Mouse (Mus musculus) layer of hippocampus, adult 2 months (tissue): ENCODE measurements at regions not wholly inside any gene's neighbourhood (a gene's known extent, or its start where the extent isn't known, plus 50 kb on each side); places are given as distances from the start of the nearest gene placed in this dataset.

Experiments used
- DNase-seq, 2 experiments: peaks; one replicate each; pipeline ENCODE4 v3.0.0; 2022; ENCODE audit warnings: low spot score in 2 of 2
- H3K27ac ChIP-seq: fragments of 200-600 bp; 2 replicates; pipeline ENCODE4 v1.8.1; 2022
- H3K4me3 ChIP-seq: fragments of 200-600 bp; 2 replicates; pipeline ENCODE4 v1.8.1; 2022; ENCODE audit warnings: mild to moderate bottlenecking
- CTCF ChIP-seq: fragments of 200-600 bp; conservative IDR thresholded peaks from 2 replicates; pipeline ENCODE4 v1.8.1; 2022; ENCODE audit warnings: antibody characterized with exemption, mild to moderate bottlenecking, moderate library complexity

DNA sequence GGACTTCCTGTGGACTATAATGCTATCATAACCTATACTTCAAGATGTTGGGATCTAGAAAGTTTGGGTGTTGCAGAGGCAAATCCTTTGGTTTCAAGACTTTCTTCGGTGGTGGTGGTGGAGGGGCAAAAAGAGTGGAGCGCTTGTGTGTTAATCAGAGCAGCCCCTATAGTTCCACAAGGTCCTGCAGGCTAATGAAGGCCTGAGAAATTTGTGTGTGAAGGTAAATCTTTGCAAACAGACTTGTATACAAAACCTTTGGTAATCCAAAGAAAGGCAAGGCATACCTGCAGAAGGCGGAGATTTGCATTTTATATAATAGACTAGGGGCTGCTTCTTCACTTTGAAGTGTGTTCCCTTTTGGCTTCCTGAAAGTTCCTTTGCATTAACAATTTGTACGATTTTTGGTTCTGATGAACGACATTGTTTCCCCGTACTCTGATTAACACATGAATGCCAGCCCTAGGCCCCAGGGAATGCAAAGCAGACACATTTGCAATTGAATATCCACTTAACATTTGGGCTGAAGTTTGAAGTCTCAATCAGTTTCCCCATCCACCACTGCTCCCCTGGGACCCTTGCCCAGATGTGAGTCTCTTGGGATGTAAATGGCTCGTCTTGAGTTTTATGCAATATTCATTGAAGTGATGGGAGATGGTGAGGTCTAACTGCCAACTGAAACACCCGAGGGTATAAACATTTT is 1150.7 kb downstream of the Mrps31 start:
- H3K27ac ChIP-seq = no peak overlapping the region

DNA sequence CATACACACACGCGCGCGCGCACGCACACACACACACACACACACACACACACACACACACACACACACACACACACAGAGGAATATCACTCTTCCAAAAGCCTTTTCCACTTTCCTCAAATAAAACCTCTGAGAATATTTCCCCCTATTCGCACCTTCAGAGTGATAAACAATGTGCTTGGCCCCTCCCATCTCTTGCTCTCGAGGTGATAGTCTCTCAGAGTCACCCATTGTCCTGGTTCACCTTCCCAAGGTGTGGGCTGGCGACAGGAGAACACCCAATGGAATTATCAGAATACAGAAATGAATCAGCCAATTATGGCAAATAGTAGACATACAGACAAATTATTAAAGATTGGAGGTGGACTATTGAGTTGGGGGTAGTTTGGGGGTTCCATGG is 1151.3 kb downstream of the Mrps31 start:
- no peak for DNase-seq
- no peak for TF ChIP-seq CTCF
- Histone ChIP-seq H3K4me3 (no peak overlapping the region), H3K27ac (no peak overlapping the region)

More for the DNA sequence above, 1150.7 kb downstream of the Mrps31 start:
- DNase-seq = peak in 1 of 2 experiments; percentile 7
- no peak for TF ChIP-seq CTCF
- no peak overlapping the region for H3K4me3 ChIP-seq

DNA sequence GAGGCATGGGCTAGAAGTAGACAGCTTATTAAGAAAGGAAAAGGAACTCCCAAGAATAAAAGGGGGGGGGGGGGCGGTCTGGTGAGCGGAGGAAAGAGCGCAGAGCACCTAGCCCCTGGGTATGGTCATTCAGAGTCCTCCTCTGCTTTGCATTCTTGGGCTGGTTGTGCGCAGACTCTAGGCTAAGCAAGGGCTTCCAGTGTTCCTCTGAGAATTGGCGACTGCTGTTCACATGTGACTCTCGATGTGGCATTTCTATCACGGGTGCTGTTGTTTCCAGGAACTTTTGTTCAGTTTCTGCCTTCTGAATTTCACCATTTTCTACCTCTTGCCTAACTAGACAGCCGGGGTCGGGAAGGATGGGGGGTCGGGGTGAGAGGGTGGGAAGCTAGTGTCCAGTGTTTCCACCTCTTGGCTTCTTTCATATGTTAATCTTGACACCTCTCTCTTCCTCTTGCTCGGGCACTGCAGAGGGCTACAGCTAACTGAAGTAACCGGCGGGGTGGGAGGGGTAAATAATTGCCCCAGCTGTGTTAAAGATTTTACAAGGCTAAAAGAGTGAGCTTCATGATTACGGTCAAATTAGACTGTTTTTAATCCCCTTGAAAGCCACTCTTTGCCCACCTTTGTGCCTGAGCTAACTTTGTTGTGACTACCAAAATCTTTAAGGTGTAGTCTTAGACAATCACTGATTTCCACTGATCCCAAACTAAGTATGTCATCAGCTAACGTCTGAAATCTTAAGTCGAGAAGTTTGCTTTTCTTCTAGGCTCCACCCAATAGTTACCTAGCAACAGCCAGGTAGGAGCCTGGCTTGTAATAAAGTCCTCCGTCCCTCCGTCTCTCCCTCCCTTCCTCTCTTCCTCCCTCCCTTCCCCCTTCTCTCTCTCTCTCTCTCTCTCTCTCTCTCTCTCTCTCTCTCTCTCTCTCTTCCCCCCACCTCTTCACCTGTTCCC is 1152.2 kb downstream of the Mrps31 start:
- no peak for DNase-seq
- H3K4me3 ChIP-seq = no peak overlapping the region
- H3K27ac ChIP-seq = no peak overlapping the region
- TF ChIP-seq CTCF = no peak

GRCm38 (mm10) chr8:23567906-23568305 is 1156.7 kb downstream of the Mrps31 start:
- DNase-seq = no peak
- H3K4me3 ChIP-seq = no peak overlapping the region
- no peak overlapping the region for H3K27ac ChIP-seq
- no peak for TF ChIP-seq CTCF

DNA sequence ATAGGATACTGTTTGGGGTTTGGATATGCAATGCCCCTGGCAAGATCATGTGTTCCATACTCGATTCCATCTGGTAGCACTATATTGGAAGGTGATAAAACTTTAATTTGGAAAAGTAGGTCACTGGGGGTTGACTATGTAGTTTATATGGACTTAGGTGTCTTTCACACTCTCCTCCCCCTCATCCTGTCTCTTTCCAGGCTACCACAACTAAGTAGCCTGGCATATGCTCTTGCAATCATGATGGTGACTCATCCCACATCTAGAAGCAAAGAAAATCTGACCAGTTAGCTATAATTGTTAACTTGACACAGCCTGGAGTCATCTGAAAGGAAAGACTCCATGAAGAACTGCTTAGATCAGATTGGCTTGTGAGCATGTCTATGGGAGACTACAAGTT is 1154.3 kb downstream of the Adam3 start:
- TF ChIP-seq CTCF = no peak
- no peak overlapping the region for H3K4me3 ChIP-seq
- DNase-seq = no peak
- H3K27ac ChIP-seq = no peak overlapping the region

DNA sequence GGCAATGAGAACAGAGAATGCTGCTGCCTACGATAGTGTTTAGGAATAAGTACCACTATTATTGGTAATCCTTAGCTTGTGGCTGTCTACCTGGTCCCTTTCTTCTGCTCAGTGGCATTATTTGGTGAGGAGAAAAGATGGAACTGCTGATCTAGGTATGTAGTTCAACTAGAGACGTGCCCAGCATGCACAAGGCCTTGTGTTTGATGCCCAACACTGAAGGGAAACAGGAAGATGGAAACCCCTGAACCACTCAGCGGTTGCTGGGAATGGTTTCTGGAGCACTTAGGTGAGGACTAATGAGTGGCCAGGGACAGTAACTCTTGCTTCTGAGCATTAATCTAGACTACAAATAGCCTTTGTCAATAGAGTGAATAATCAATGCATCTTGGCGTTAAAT is 1145.5 kb downstream of the Adam3 start:
- TF ChIP-seq CTCF = no peak
- no peak for DNase-seq
- Histone ChIP-seq H3K27ac (no peak overlapping the region), H3K4me3 (no peak overlapping the region)

- no peak for TF ChIP-seq CTCF
- Histone ChIP-seq H3K27ac (no peak overlapping the region), H3K4me3 (no peak overlapping the region)
- DNase-seq = no peak
These were observed 1145.0 kb downstream of the Adam3 start for GRCm38 (mm10) chr8:23580701-23581100.
